Mouse (Mus musculus) lung, adult 2 months (tissue): ENCODE results near the gene B3gntl1.

Experiments
- CTCF ChIP-seq: fragments of 200-500 bp; IDR thresholded peaks from 2 replicates; pipeline ENCODE4 v1.5.1; 2011; ENCODE audit warnings: mild to moderate bottlenecking, low read length, control low read depth; ENCODE audit not compliant: insufficient read depth
- POLR2A ChIP-seq: fragments of 200-500 bp; IDR thresholded peaks from 2 replicates; pipeline ENCODE4 v1.6.1; 2011; ENCODE audit warnings: low read depth, mild to moderate bottlenecking, control low read depth, low read length, borderline replicate concordance; ENCODE audit errors: extremely low read depth

DNA sequence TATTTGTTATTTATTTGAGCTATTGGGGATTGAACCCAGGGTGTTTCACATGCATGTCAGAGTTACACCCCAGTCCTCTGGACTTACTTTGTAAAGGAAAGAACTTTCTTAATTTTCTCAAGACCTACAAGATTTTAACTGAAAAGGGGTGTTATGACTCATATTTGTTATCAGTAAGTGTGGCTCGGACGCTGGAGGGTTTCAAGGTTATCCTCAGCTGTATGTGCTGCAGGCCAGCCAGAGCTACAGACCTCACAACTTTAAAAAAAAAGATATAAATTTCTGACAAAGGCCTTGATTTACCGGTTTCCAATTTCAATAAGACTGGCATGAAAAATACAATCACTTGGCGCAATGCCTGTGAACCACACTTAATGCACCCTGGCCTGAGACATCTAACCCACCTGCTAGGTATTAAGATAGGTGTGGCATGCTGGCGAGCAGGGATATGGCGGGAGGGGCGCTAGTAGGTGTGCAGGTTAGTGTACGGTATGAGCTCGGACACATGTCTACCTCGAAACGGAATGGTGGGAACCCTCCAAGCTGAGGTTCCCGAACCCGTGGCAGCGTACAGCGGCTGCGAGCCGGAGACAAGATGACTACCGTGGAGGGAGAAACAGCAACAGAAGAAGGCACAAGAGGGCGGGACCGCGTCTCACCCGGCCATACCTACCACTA is 502 bp downstream of the B3gntl1 start:
- TF ChIP-seq CTCF (no peak), POLR2A (no peak)
